ENCODE assay signal across 8 mouse cellular contexts in the genomic region with DNA sequence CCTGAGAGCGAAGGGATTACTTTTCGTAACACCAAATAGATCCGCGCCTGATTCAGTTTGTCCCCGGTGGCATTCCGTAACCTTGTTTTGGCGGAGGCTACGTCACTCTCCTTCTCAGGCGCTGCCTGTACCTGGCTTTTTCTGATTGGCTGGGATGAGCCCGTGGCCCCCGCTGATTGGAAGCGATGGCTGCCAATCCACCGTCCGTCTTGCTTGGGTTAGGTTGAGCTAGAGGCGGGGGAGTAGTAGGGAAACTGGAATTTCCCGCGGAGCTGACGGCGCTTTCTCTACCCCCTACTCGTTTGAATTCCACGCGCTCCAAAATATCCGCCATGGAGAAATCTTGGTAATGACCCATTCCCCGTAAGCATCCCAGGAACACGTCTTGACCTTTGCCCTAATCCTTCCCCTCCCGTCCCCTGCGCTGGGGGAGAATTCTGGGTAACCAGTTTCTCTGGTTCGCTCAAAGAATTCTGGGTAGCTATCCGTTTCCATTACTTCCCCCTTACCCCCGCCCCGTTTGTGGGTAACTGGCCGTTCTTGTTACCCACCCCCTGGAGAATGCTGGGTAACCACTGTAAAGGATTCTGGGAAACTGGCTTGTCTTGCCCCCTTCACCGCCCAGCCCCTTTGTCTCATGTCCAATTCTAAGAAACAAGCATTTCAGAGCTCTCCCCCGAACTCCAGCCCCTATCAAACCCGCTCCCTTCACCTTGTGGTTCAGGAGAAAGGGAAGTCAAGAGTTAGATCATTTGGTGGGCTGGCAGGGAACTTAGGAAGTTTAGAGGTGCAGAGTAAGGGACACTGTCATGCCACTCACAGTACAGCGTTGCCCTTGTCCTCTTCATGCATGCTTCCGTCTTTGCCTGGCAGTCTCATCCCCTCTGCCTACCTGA. TPM values are rescaled to one million over a fixed set of nuclear protein-coding genes. Genes with fewer than 3 reads are reported as not detected.
DNase-seq lines count a peak whose midpoint lies in the region; ATAC-seq and TF ChIP-seq lines count a peak whose summit lies in the region.

A gene (plus strand): TSS at position 210 of the 896 bp plus-strand sequence.

- no peaks in the 10 kb centered on the region for H3K27me3 ChIP-seq in embryonic facial prominence, embryonic 13.5 days
- no peaks in the 10 kb centered on the region for H3K27me3 ChIP-seq in kidney, adult 2 months (replicated peaks; ENCODE audit: control insufficient read depth, insufficient read depth, low read length)
- no peaks in the 10 kb centered on the region for H3K27me3 ChIP-seq in limb, embryonic 12.5 days
- no peaks in the 10 kb centered on the region for H3K27me3 ChIP-seq in midbrain, embryonic 15.5 days (replicated peaks)
- H3K27me3 ChIP-seq in spleen, adult 2 months (ENCODE audit: control insufficient read depth, insufficient read depth, low read length), result no peaks in the 10 kb centered on the region

- H3K4me2 ChIP-seq in embryonic facial prominence, embryonic 13.5 days, result peak within 1 kb of the TSS; percentile 76
- peak within 1 kb of the TSS; percentile 69 for H3K4me2 ChIP-seq in limb, embryonic 12.5 days
- peak within 1 kb of the TSS; percentile 81 for H3K4me2 ChIP-seq in midbrain, embryonic 15.5 days

- peak within 1 kb of the TSS; percentile 87 for H3K9ac ChIP-seq in embryonic facial prominence, embryonic 13.5 days
- H3K9ac ChIP-seq in limb, embryonic 12.5 days (replicated peaks), result peak within 1 kb of the TSS; percentile 85
- peak within 1 kb of the TSS; percentile 69 for H3K9ac ChIP-seq in midbrain, embryonic 15.5 days

- peak; percentile 22 for TF ChIP-seq POLR2A in kidney, adult 2 months (IDR thresholded peaks at IDR 0.05; ENCODE audit: low read depth, low read length)
- peak; percentile 15; the same call in 1 of the 2 replicates for TF ChIP-seq POLR2A in spleen, adult 2 months (IDR thresholded peaks at IDR 0.05; ENCODE audit: low read depth, low read length)

- WGBS in embryonic facial prominence, embryonic 13.5 days, result 1% methylated on average over 37 of the region's 37 CpGs
- under 1% methylated on average over 37 of the region's 37 CpGs for WGBS in kidney, adult 2 months
- 2% methylated on average over 37 of the region's 37 CpGs for WGBS in limb, embryonic 12.5 days
- WGBS in midbrain, embryonic 15.5 days, result 1% methylated on average over 37 of the region's 37 CpGs
- under 1% methylated on average over 37 of the region's 37 CpGs for WGBS in spleen, adult 2 months

- peak; percentile 97 for ATAC-seq in embryonic facial prominence, embryonic 13.5 days (ENCODE audit: insufficient number of reproducible peaks, insufficient read depth, low FRiP score, low TSS enrichment, low read depth)
- peak; percentile 97 for ATAC-seq in limb, embryonic 12.5 days (ENCODE audit: insufficient number of reproducible peaks, insufficient read depth, low FRiP score, low TSS enrichment, low read depth)
- peak; percentile 99 for ATAC-seq in midbrain, embryonic 15.5 days (replicated peaks)

- peak within 1 kb of the TSS; percentile 96 for H3K27ac ChIP-seq in embryonic facial prominence, embryonic 13.5 days
- peak within 1 kb of the TSS; percentile 99 for H3K27ac ChIP-seq in kidney, adult 2 months (ENCODE audit: insufficient read depth, low read depth, low read length)
- peak within 1 kb of the TSS; percentile 89 for H3K27ac ChIP-seq in limb, embryonic 12.5 days
- H3K27ac ChIP-seq in midbrain, embryonic 15.5 days, result peak within 1 kb of the TSS; percentile 97
- H3K27ac ChIP-seq in spleen, adult 2 months (ENCODE audit: insufficient read depth, low read length), result peak within 1 kb of the TSS; percentile 97

- H3K4me1 ChIP-seq in embryonic facial prominence, embryonic 13.5 days, result peaks cover 16% of the 10 kb centered on the region
- H3K4me1 ChIP-seq in kidney, adult 2 months (ENCODE audit: control insufficient read depth, insufficient read depth, low read length), result peaks cover 8% of the 10 kb centered on the region; the same call in 1 of the 2 replicates
- peaks cover 15% of the 10 kb centered on the region for H3K4me1 ChIP-seq in limb, embryonic 12.5 days (replicated peaks)
- H3K4me1 ChIP-seq in midbrain, embryonic 15.5 days, result peaks cover 20% of the 10 kb centered on the region
- peaks cover 6% of the 10 kb centered on the region; the same call in 1 of the 2 replicates for H3K4me1 ChIP-seq in spleen, adult 2 months (ENCODE audit: control insufficient read depth, insufficient read depth, insufficient read length)

- H3K9me3 ChIP-seq in embryonic facial prominence, embryonic 13.5 days, result no peaks in the 10 kb centered on the region
- H3K9me3 ChIP-seq in limb, embryonic 12.5 days, result no peaks in the 10 kb centered on the region
- H3K9me3 ChIP-seq in midbrain, embryonic 15.5 days, result no peaks in the 10 kb centered on the region

- peak within 1 kb of the TSS; percentile 60 for H3K4me3 ChIP-seq in embryonic facial prominence, embryonic 13.5 days
- H3K4me3 ChIP-seq in kidney, adult 2 months (ENCODE audit: insufficient read depth, low read depth, low read length), result peak within 1 kb of the TSS; percentile 82
- H3K4me3 ChIP-seq in limb, embryonic 12.5 days (replicated peaks), result peak within 1 kb of the TSS; percentile 55
- H3K4me3 ChIP-seq in midbrain, embryonic 15.5 days, result peak within 1 kb of the TSS; percentile 56
- H3K4me3 ChIP-seq in spleen, adult 2 months (ENCODE audit: extremely low read depth, insufficient read depth, insufficient read length), result peak within 1 kb of the TSS; percentile 74

- peak; percentile 98 for DNase-seq in 3134 (ENCODE audit: extremely low read depth, insufficient read length, low spot score)
- DNase-seq in adrenal gland, postnatal 36 days, result peak; percentile 98 to 99
- peak; percentile 100 for DNase-seq in heart, adult 18-20 months
- DNase-seq in kidney, adult 2 months, result peak; percentile 100
- peak; percentile 99 for DNase-seq in spleen, adult 2 months (ENCODE audit: low read depth in 1 of 2, low spot score in 2 of 2)

- no peak for TF ChIP-seq CTCF in kidney, adult 2 months (conservative IDR thresholded peaks at IDR 0.05; ENCODE audit: insufficient read depth, insufficient read length, low read depth, low read length)
- no peak for TF ChIP-seq CTCF in spleen, adult 2 months (IDR thresholded peaks at IDR 0.05; ENCODE audit: extremely low read depth, insufficient read depth, insufficient read length, insufficient replicate concordance)

- peaks cover 9% of the 10 kb centered on the region for H3K36me3 ChIP-seq in embryonic facial prominence, embryonic 13.5 days
- H3K36me3 ChIP-seq in kidney, adult 2 months (ENCODE audit: control insufficient read depth, insufficient read depth, low read length), result no peaks in the 10 kb centered on the region
- peaks cover 13% of the 10 kb centered on the region for H3K36me3 ChIP-seq in limb, embryonic 12.5 days
- no peaks in the 10 kb centered on the region for H3K36me3 ChIP-seq in midbrain, embryonic 15.5 days (replicated peaks)
- H3K36me3 ChIP-seq in spleen, adult 2 months (ENCODE audit: control insufficient read depth, insufficient read depth, low read length), result no peaks in the 10 kb centered on the region; the same call in 1 of the 2 replicates

RNA-seq across cellular contexts. Expression of the gene that starts here (rescaled TPM):
- total RNA-seq in adrenal gland, postnatal 36 days (2021), result 10 to 100 TPM; 17.7 to 19.6 TPM
- 31.8 and 32.3 TPM in 2 replicates for polyA plus RNA-seq in embryonic facial prominence, embryonic 13.5 days (2015; fragmentation: Nextera tagmentation; extraction: Ambion mirVana)
- 1 to 10 TPM; 4.5 to 6.0 TPM for total RNA-seq in heart, adult 18-20 months (2021)
- 18.1 and 21.1 TPM in 2 replicates for polyA plus RNA-seq in kidney, adult 2 months (2012; rRNA removed)
- 42.3 and 42.5 TPM in 2 replicates for polyA plus RNA-seq in limb, embryonic 12.5 days (2016; fragmentation: Nextera tagmentation; extraction: Ambion mirVana)
- polyA plus RNA-seq in midbrain, embryonic 15.5 days (2015; fragmentation: Nextera tagmentation; extraction: Ambion mirVana), result 21.9 and 24.0 TPM in 2 replicates
- 25.7 and 30.6 TPM in 2 replicates for polyA plus RNA-seq in spleen, adult 2 months (2012; rRNA removed)

Comparison
In these comparisons a context has a peak if more than half of its experiments do, and no peak if none do; other contexts are left out.
1. Peak in every context shown above with its lines: DNase-seq, ATAC-seq, H3K4me3 ChIP-seq and H3K27ac ChIP-seq.